Mouse (Mus musculus) megakaryocyte, adult 5-6 weeks (primary cell): ENCODE results near the gene Kmo. TPM values are rescaled to one million over a fixed set of nuclear protein-coding genes. Genes with fewer than 3 reads are reported as not detected.

Source experiments
- ATAC-seq: 2 replicates; pipeline ENCODE4 v1.8.0; 2016; ENCODE audit warnings: mild to moderate bottlenecking, inconsistent platforms; ENCODE audit not compliant: poor library complexity, severe bottlenecking
- total RNA-seq, 2 experiments: library from RNA; stranded (forward) in 1 of 2; stranded (reverse) in 1 of 2; fragments of 153-499, 151-499 nt in 1 of 2; fragments of 221-1000, 200-1000 nt in 1 of 2; gene quantifications; 2 replicates each; pipeline versions ENCODE4 v1.2.3 to v1.2.4; 2015 to 2017

Gene Kmo
- total RNA-seq, 2 experiments from 2014 or later: 15.9 to 34.5 TPM

GRCm38 (mm10) chr1:175692997-175693361, 72.8 kb downstream of the Kmo start:
- ATAC-seq: peak; percentile 3; the same call in 1 of the 2 replicates

GRCm38 (mm10) chr1:175693429-175693960, 73.3 kb downstream of the Kmo start:
- peak; percentile 22 for ATAC-seq

GRCm38 (mm10) chr1:175698293-175698692, 78.1 kb downstream of the Kmo start, which contains the start of gene Wdr64:
Gene Wdr64, plus strand, starts transcription at chr1:175698593.
- ATAC-seq: no peak

- no peak for ATAC-seq
These were observed 79.2 kb downstream of the Kmo start for GRCm38 (mm10) chr1:175699375-175699774.

- no peak for ATAC-seq
These were observed 79.6 kb downstream of the Kmo start for GRCm38 (mm10) chr1:175699796-175700195.

GRCm38 (mm10) chr1:175701145-175701544, 81.0 kb downstream of the Kmo start:
- no peak for ATAC-seq

GRCm38 (mm10) chr1:175707599-175707998, 87.4 kb downstream of the Kmo start:
- ATAC-seq: no peak

GRCm38 (mm10) chr1:175708013-175708412, 87.8 kb downstream of the Kmo start:
- ATAC-seq: no peak

Other genes with a start within 250 kb of the Kmo start
- not detected in 2 replicates for gene Rgs7, start 127.9 kb upstream of the Kmo start, total RNA-seq (2015)
- not detected in 2 replicates for gene Rgs7, start 127.9 kb upstream of the Kmo start, total RNA-seq (2017)
- gene Fh1, start 5.3 kb downstream of the Kmo start, total RNA-seq (2015): 85.8 and 106 TPM in 2 replicates
- gene Fh1, start 5.3 kb downstream of the Kmo start, total RNA-seq (2017): 65.9 and 70.7 TPM in 2 replicates
- 1.5 and 1.9 TPM in 2 replicates for gene Opn3, start 72.4 kb downstream of the Kmo start, total RNA-seq (2015)
- gene Opn3, start 72.4 kb downstream of the Kmo start, total RNA-seq (2017): 0.37 and 1.7 TPM in 2 replicates
- gene Chml, start 72.5 kb downstream of the Kmo start, total RNA-seq (2015): 14.2 and 17.0 TPM in 2 replicates
- gene Chml, start 72.5 kb downstream of the Kmo start, total RNA-seq (2017): 28.4 and 38.1 TPM in 2 replicates
- not detected in 2 replicates for gene Wdr64, start 78.2 kb downstream of the Kmo start, total RNA-seq (2015)
- gene Wdr64, start 78.2 kb downstream of the Kmo start, total RNA-seq (2017): not detected in 2 replicates